Mouse (Mus musculus) erythroblast, adult 5-6 weeks (primary cell): Measurements from ENCODE around the gene Gabrg1. TPM values are rescaled to one million over a fixed set of nuclear protein-coding genes. Genes with fewer than 3 reads are reported as not detected.

Source experiments
- ATAC-seq: replicated peaks from 2 replicates; pipeline ENCODE4 v1.8.0; 2016; ENCODE audit warnings: moderate number of reproducible peaks, mild to moderate bottlenecking, moderate TSS enrichment, inconsistent platforms; ENCODE audit not compliant: poor library complexity, low FRiP score, severe bottlenecking
- total RNA-seq, 2 experiments: library from RNA; stranded (forward) in 1 of 2; stranded (reverse) in 1 of 2; fragments of 150-400 nt in 1 of 2; fragments of 200-764, 138-1000 nt in 1 of 2; gene quantifications; 2 replicates each; pipeline versions ENCODE4 v1.2.3 to v1.2.4; 2015 to 2017; ENCODE audit warnings: low replicate concordance in 2 of 2

Gabrg1 gene
- total RNA-seq (2015; ENCODE audit: low replicate concordance): not detected in 2 replicates
- total RNA-seq (2017; ENCODE audit: low replicate concordance): not detected in 2 replicates

DNA sequence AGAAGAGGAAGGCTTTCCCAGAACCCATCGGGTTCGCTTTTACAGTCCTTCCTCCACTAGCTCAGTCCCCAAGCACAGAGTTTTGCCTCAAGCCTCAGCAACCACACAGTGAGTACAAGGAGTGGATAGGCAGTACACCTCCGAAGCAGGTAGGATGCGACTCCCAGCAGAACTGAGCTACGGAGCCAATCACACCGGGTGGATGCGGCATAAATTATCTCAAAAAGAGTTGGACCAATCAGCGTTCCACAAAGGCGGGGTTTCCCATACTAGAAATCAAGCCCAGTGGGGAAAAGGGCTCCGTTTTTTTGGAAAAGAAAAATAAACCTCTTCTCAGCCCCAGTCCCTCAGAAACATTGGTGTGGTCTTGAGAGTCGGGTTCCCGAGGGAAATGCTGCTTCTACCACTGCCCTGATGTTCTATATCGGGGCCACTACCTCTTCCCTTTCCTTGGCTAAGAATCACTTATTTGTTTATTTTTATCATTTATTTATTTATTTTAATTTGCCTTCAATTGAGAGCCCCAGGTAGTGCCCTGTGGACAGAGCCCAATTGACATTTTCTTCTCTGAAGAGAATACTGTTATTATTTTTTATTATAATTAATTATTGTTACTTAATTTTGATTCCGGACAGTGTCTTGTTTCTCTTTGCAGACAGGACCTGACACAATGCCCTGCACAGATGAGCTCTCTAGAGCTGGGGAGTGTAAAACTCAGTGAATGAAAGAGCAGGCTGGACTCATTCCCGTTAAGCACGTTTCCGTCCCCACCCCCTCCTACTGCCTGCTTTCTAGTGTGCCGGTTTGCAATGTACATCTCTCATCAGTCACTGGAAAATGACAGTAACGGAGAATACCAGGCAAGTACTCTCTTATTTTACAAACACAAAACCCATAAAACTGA is at the start of gene Gabrg1:
Gene Gabrg1, minus strand, starts transcription at position 426 of the 904 bp plus-strand sequence.
- ATAC-seq: no peak

GRCm38 (mm10) chr5:70884026-70884425 is 41.6 kb upstream of the Gabrg1 start:
- ATAC-seq: no peak

DNA sequence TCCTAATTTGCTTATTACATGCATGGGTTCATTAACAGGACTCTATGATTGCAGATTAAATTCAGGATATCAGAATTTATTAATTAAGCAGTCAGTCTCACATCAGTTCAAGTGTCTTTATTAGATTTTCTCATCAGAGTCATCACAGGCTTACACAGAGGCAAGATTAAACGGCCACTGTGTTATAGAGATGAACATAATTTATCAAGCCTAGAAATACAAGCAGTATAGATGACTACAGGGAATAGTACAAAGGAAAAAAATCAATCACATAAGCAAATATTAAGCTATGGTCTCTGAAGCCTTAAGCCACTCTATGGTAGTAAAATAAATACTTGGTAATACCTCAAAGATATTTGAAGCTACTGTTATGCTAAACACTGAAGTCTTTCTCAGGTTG is 27.7 kb upstream of the Gabrg1 start:
- ATAC-seq: no peak

DNA sequence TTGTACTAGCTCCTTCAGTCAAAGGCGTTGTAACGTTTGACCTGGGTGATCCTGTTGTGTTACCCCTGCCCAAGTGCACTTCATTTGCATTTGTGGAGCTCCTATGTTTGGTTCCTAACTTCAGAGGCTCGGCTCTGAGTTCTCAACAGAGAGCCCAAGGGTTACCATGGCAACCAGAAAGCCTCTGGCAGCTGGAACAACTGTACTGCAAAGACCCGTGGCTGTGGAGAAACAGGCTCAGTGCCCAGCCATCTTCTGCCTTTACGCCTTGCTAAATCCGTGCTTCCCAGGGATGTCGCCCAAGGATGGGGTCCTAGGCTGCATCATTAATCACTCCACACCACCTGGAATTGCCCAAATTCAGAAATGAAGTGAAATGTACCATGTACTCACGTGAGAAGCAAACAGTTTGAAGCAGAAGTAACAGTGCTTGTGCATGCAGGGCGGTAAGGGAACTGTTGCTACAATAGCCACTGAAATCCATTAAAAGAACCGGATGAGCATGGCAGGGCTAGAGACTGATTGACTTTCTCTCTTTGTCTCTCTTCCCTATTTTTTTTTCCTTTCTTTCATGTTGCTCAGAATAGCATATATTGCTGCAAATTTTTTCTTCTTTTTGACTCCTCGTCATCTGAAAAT is 798 bp upstream of the Gabrg1 start:
- ATAC-seq: no peak

- no peak for ATAC-seq
Measured at GRCm38 (mm10) chr5:70818681-70819080, 23.7 kb downstream of the Gabrg1 start.

- ATAC-seq: no peak
Measured at GRCm38 (mm10) chr5:70736156-70736555, 106.3 kb downstream of the Gabrg1 start.

- no peak for ATAC-seq
Measured at GRCm38 (mm10) chr5:70704361-70704760, 138.1 kb downstream of the Gabrg1 start.
